Mouse (Mus musculus): ENCODE measurements around the gene Dolk. TPM values are rescaled to one million over a fixed set of nuclear protein-coding genes. Genes with fewer than 3 reads are reported as not detected.
A peak's percentile ranks its signal among the peaks of the same experiment; 100 is the strongest.

The Dolk gene
- polyA plus RNA-seq, 1 experiment from 2014 or later = 27.5 TPM

- peaks cover 62% of the 10 kb centered on the region for H3K36me3 ChIP-seq
- H3K9me3 ChIP-seq (replicated peaks) = no peaks in the 10 kb centered on the region
- H3K27ac ChIP-seq = peak overlapping the region; percentile 86
- H3K27me3 ChIP-seq (ENCODE audit: low read depth, poor library complexity, severe bottlenecking) = no peaks in the 10 kb centered on the region
- H3K4me3 ChIP-seq = no peak overlapping the region
- peaks cover 38% of the 10 kb centered on the region for H3K4me1 ChIP-seq
- WGBS = 82% methylated on average over 7 of the region's 7 CpGs
- peak; percentile 44 for DNase-seq (ENCODE audit: low spot score)
Measured at GRCm38 (mm10) chr2:30264671-30265519, 21.2 kb downstream of the Dolk start.

GRCm38 (mm10) chr2:30263811-30264210 lies 22.3 kb downstream of the Dolk start:
- H3K4me3 ChIP-seq = no peak overlapping the region
- no peaks in the 10 kb centered on the region for H3K27me3 ChIP-seq (ENCODE audit: low read depth, poor library complexity, severe bottlenecking)
- no peak for DNase-seq (ENCODE audit: low spot score)
- no peak overlapping the region for H3K27ac ChIP-seq
- peaks cover 37% of the 10 kb centered on the region for H3K4me1 ChIP-seq
- H3K36me3 ChIP-seq = peaks cover 73% of the 10 kb centered on the region
- no peaks in the 10 kb centered on the region for H3K9me3 ChIP-seq (replicated peaks)
- 96% methylated on average over 6 of the region's 6 CpGs for WGBS

GRCm38 (mm10) chr2:30262840-30263441 lies 23.2 kb downstream of the Dolk start:
- no peak for DNase-seq (ENCODE audit: low spot score)
- H3K4me1 ChIP-seq = peaks cover 33% of the 10 kb centered on the region
- H3K27ac ChIP-seq = no peak overlapping the region
- no peak overlapping the region for H3K4me3 ChIP-seq
- WGBS = 78% methylated on average over 4 of the region's 4 CpGs
- H3K9me3 ChIP-seq (replicated peaks) = no peaks in the 10 kb centered on the region
- peaks cover 82% of the 10 kb centered on the region for H3K36me3 ChIP-seq
- no peaks in the 10 kb centered on the region for H3K27me3 ChIP-seq (ENCODE audit: low read depth, poor library complexity, severe bottlenecking)

GRCm38 (mm10) chr2:30261921-30262839 lies 24.0 kb downstream of the Dolk start:
- Histone ChIP-seq H3K4me3 (no peak overlapping the region), H3K27me3 (ENCODE audit: low read depth, poor library complexity, severe bottlenecking) (no peaks in the 10 kb centered on the region), H3K9me3 (replicated peaks) (no peaks in the 10 kb centered on the region), H3K36me3 (peaks cover 89% of the 10 kb centered on the region), H3K4me1 (peaks cover 32% of the 10 kb centered on the region), H3K27ac (0 out of 2 replicates have a peak overlapping the region, but pooled peaks have one; percentile 2)
- no peak for DNase-seq (ENCODE audit: low spot score)
- 91% methylated on average over 18 of the region's 18 CpGs for WGBS

- H3K9me3 ChIP-seq (replicated peaks) = no peaks in the 10 kb centered on the region
- peaks cover 97% of the 10 kb centered on the region for H3K36me3 ChIP-seq
- WGBS = 91% methylated on average over 4 of the region's 4 CpGs
- no peak overlapping the region for H3K27ac ChIP-seq
- no peak overlapping the region for H3K4me3 ChIP-seq
- H3K27me3 ChIP-seq (ENCODE audit: low read depth, poor library complexity, severe bottlenecking) = no peaks in the 10 kb centered on the region
- peaks cover 22% of the 10 kb centered on the region for H3K4me1 ChIP-seq
- DNase-seq (ENCODE audit: low spot score) = no peak
Measured at GRCm38 (mm10) chr2:30261064-30261736, 24.9 kb downstream of the Dolk start.

- H3K4me3 ChIP-seq = no peak overlapping the region
- no peak for DNase-seq (ENCODE audit: low spot score)
- no peaks in the 10 kb centered on the region for H3K27me3 ChIP-seq (ENCODE audit: low read depth, poor library complexity, severe bottlenecking)
- WGBS = 91% methylated on average over 15 of the region's 15 CpGs
- H3K27ac ChIP-seq = 0 out of 2 replicates have a peak overlapping the region, but pooled peaks have one; percentile 15
- peaks cover 4% of the 10 kb centered on the region for H3K4me1 ChIP-seq
- peaks cover 99% of the 10 kb centered on the region for H3K36me3 ChIP-seq
- H3K9me3 ChIP-seq (replicated peaks) = no peaks in the 10 kb centered on the region
Measured at GRCm38 (mm10) chr2:30259131-30260064, 26.7 kb downstream of the Dolk start.

- Histone ChIP-seq H3K9me3 (replicated peaks) (no peaks in the 10 kb centered on the region), H3K4me1 (no peaks in the 10 kb centered on the region), H3K27ac (no peak overlapping the region), H3K27me3 (ENCODE audit: low read depth, poor library complexity, severe bottlenecking) (no peaks in the 10 kb centered on the region), H3K36me3 (peaks cover 99% of the 10 kb centered on the region), H3K4me3 (no peak overlapping the region)
- WGBS = 90% methylated on average over 4 of the region's 4 CpGs
- DNase-seq (ENCODE audit: low spot score) = no peak
Measured at GRCm38 (mm10) chr2:30258600-30258999, 27.5 kb downstream of the Dolk start.

GRCm38 (mm10) chr2:30257699-30258460 lies 28.3 kb downstream of the Dolk start:
- Histone ChIP-seq H3K27me3 (ENCODE audit: low read depth, poor library complexity, severe bottlenecking) (no peaks in the 10 kb centered on the region), H3K27ac (no peak overlapping the region), H3K36me3 (peaks cover 99% of the 10 kb centered on the region), H3K9me3 (replicated peaks) (no peaks in the 10 kb centered on the region), H3K4me1 (no peaks in the 10 kb centered on the region), H3K4me3 (no peak overlapping the region)
- DNase-seq (ENCODE audit: low spot score) = no peak
- 89% methylated on average over 7 of the region's 7 CpGs for WGBS

GRCm38 (mm10) chr2:30256616-30257350 lies 29.4 kb downstream of the Dolk start:
- Histone ChIP-seq H3K4me3 (no peak overlapping the region), H3K9me3 (replicated peaks) (no peaks in the 10 kb centered on the region), H3K36me3 (peaks cover 98% of the 10 kb centered on the region), H3K4me1 (peaks cover 4% of the 10 kb centered on the region), H3K27me3 (ENCODE audit: low read depth, poor library complexity, severe bottlenecking) (no peaks in the 10 kb centered on the region), H3K27ac (no peak overlapping the region)
- WGBS = 96% methylated on average over 30 of the region's 30 CpGs
- no peak for DNase-seq (ENCODE audit: low spot score)

- Histone ChIP-seq H3K4me3 (no peak overlapping the region), H3K27ac (no peak overlapping the region), H3K27me3 (ENCODE audit: low read depth, poor library complexity, severe bottlenecking) (no peaks in the 10 kb centered on the region), H3K4me1 (peaks cover 8% of the 10 kb centered on the region), H3K36me3 (peaks cover 98% of the 10 kb centered on the region), H3K9me3 (replicated peaks) (no peaks in the 10 kb centered on the region)
- 97% methylated on average over 42 of the region's 42 CpGs for WGBS
- DNase-seq (ENCODE audit: low spot score) = no peak
Measured at GRCm38 (mm10) chr2:30255631-30256395, 30.3 kb downstream of the Dolk start.

Data from limb, embryonic 10.5 days (tissue).